Mouse (Mus musculus) MN1 (cell line): Measurements from ENCODE around the gene Erp29.

Experiments
- DNase-seq: peaks from one replicate; pipeline ENCODE4 v3.0.0-alpha.2; 2016; ENCODE audit warnings: low spot score

The Erp29 gene

GRCm38 (mm10) chr5:121449976-121450375 lies 2.3 kb downstream of the Erp29 start:
- DNase-seq = peak; percentile 69

GRCm38 (mm10) chr5:121448450-121448849 lies 3.9 kb downstream of the Erp29 start:
- no peak for DNase-seq

GRCm38 (mm10) chr5:121444870-121445269 lies 7.4 kb downstream of the Erp29 start:
- no peak for DNase-seq

- DNase-seq = peak; percentile 28
Observed at GRCm38 (mm10) chr5:121443548-121443947, 8.8 kb downstream of the Erp29 start.

- no peak for DNase-seq
Observed at GRCm38 (mm10) chr5:121438756-121439155, 13.6 kb downstream of the Erp29 start.

GRCm38 (mm10) chr5:121438131-121438530 lies 14.2 kb downstream of the Erp29 start:
- no peak for DNase-seq

- DNase-seq = no peak
Observed at GRCm38 (mm10) chr5:121428954-121429353, 23.4 kb downstream of the Erp29 start.

GRCm38 (mm10) chr5:121423297-121423696 lies 29.0 kb downstream of the Erp29 start:
- no peak for DNase-seq

- DNase-seq = no peak
Observed at GRCm38 (mm10) chr5:121422787-121423186, 29.5 kb downstream of the Erp29 start.

- DNase-seq = no peak
Observed at GRCm38 (mm10) chr5:121420721-121421120, 31.6 kb downstream of the Erp29 start.

- DNase-seq = no peak
Observed at GRCm38 (mm10) chr5:121410975-121411374, 41.3 kb downstream of the Erp29 start.

GRCm38 (mm10) chr5:121407856-121408255 lies 44.5 kb downstream of the Erp29 start:
- DNase-seq = no peak

- no peak for DNase-seq
Observed at GRCm38 (mm10) chr5:121400849-121401248, 51.5 kb downstream of the Erp29 start.

GRCm38 (mm10) chr5:121400064-121400463 lies 52.2 kb downstream of the Erp29 start:
- no peak for DNase-seq

- no peak for DNase-seq
Observed at GRCm38 (mm10) chr5:121399540-121399939, 52.8 kb downstream of the Erp29 start.

- DNase-seq = no peak
Observed at GRCm38 (mm10) chr5:121398965-121399462, 53.3 kb downstream of the Erp29 start.

GRCm38 (mm10) chr5:121398146-121398964 lies 54.0 kb downstream of the Erp29 start:
- DNase-seq = peak; percentile 49

GRCm38 (mm10) chr5:121397187-121398145 lies 54.8 kb downstream of the Erp29 start, which contains the start of gene Naa25:
Gene Naa25, plus strand, starts transcription at chr5:121397936.
- peak; percentile 98 for DNase-seq

- no peak for DNase-seq
Observed at GRCm38 (mm10) chr5:121395621-121396020, 56.7 kb downstream of the Erp29 start.

GRCm38 (mm10) chr5:121393402-121393801 lies 58.9 kb downstream of the Erp29 start:
- DNase-seq = no peak

- peak; percentile 68 for DNase-seq
Observed at GRCm38 (mm10) chr5:121392667-121393380, 59.5 kb downstream of the Erp29 start.

- no peak for DNase-seq
Observed at GRCm38 (mm10) chr5:121389691-121390090, 62.6 kb downstream of the Erp29 start.
